Mouse (Mus musculus): ENCODE data around the gene Zhx3.
A peak's percentile ranks its signal among the peaks of the same experiment; 100 is the strongest.

Gene Zhx3

DNA sequence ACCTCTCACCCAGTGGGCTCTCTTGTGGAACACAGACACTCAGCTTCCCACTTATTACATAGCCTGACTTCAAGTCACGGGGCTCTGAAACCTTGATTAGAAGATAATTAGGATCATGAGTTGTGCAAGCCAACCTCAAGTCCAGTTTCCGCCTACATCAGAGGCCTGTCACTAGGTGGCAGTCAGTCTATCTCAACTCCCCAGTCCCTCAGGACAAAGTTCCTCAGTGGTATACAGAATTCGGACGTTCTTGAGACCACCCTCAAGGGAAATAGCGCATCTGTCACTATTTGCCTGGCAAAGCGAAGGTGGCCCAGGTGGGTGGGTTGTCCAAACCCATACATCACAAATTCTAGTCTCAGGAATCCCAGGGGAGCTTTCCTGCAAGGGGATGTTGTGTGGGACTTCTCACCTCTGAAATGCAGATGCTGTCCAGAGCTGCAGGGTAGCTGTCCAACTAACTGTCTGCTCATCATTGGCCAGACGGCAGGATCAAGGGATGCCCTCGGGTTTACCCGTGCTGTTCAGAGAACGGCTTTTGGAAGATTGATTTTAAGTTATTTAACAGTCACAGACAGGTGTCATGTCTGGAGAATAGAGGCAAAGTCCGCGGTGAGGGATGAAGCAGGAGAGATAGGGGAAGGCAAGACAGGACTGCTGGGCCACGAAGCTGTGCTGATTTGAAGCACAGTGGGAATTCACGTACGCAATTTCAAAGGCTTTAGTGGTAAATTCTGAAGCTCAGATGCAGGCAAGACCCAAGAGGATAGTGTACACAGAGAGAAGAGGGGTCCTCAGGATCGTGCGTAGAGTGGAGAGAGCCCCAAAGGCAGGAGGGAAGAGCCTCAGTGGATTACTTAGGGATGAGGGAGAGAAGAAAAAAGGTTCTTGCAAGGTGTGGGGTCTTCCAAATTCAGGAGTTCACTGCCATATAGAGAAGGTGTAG is 142.7 kb downstream of the Zhx3 start:
- DNase-seq (ENCODE audit: low spot score in 2 of 2), result no peak

DNA sequence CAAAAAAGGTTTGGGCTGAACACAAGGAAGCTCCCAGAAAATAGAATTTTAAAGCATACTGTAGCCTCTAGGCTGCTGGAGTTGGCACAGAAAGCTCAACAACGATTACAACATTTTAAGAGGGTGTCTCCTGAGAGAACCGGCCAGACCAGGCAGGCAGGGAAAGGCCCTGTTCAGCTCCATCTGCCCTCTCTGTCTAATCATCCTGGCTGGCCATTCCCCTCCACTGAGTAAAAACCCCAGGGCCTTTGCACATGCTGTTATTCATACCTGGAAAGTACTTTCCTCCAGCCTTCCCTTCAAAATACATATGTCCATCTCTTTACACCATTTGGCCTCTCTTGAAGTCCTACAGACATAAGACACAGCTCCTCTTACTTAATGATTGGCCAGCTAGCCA is 143.4 kb downstream of the Zhx3 start:
- no peak for DNase-seq (ENCODE audit: low spot score in 2 of 2)

DNA sequence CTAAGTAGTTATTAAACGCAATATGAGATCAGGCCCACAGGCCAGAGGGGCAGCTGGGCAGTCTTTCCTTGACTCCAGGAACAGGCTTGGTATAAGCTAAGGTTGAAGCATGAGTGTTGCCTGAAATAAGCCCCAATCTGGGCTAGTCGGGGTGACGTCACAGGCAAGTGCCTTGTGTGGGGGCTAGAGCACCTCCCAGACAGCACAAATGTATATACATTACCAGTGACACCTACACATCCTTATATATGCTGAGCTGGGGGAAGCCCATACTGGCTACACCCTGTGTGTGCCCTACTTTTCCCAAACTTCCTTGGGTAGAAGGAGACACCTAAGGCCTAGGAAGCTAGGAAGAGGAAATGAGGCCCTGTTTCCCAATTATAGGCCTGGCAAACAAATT is 143.8 kb downstream of the Zhx3 start:
- DNase-seq (ENCODE audit: low spot score in 2 of 2), result no peak

DNA sequence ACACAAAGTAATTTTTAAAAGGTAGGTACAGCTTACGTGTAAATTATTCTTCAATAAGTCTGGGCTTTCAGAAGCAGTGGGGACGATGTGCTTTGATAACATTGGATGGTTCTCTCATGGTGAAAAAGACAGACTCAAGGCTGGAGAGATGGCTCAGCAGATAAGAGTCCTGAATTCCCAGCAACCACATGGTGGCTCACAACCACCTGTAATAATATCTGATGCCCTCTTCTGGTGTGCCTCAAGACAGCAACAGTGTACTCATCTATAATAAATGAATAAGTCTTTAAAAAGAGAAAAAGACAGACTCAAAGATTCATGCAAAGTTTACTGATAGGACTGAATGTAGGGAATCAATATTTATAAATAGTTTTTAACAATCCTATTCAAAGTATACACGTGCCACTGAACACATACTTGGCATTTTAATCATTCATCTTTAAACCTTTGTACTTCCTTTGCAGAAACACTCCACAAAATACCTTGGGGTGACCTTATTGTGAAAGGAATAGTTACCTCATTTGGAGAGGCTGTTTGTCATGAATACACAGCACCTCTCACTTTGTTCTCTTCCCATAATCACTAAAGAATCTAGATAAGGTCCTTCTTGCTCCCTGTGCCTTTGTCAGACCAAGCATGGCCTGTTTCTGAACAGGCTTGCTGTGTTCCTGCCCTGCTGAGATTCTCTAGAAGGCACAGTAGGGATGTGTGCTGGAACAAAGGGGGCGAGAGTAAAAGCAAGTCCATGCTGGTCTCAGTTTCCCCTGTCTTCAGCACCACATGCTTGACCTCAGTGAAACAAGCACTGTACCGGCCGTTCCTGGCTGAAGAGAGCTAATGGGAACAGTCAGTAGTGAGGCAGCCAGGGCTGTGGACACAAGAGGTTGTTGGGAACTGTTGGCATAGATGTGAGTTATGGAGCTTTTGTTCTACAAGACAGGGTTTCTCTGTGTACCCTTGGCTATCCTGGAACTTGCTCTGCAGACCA is 146.6 kb downstream of the Zhx3 start:
- DNase-seq (ENCODE audit: low spot score in 2 of 2), result peak in 1 of 2 experiments; percentile 7

GRCm38 (mm10) chr2:160724536-160724935 is 148.3 kb downstream of the Zhx3 start:
- peak; percentile 8 to 43 for DNase-seq (ENCODE audit: low spot score in 2 of 2)

- DNase-seq (ENCODE audit: low spot score in 2 of 2), result peak; percentile 5 to 50
These were observed 149.0 kb downstream of the Zhx3 start for GRCm38 (mm10) chr2:160723613-160724375.

- peak in 1 of 2 experiments; percentile 9 for DNase-seq (ENCODE audit: low spot score in 2 of 2)
These were observed 150.1 kb downstream of the Zhx3 start for GRCm38 (mm10) chr2:160722714-160723113.

- no peak for DNase-seq (ENCODE audit: low spot score in 2 of 2)
These were observed 154.0 kb downstream of the Zhx3 start for GRCm38 (mm10) chr2:160718811-160719210.

DNA sequence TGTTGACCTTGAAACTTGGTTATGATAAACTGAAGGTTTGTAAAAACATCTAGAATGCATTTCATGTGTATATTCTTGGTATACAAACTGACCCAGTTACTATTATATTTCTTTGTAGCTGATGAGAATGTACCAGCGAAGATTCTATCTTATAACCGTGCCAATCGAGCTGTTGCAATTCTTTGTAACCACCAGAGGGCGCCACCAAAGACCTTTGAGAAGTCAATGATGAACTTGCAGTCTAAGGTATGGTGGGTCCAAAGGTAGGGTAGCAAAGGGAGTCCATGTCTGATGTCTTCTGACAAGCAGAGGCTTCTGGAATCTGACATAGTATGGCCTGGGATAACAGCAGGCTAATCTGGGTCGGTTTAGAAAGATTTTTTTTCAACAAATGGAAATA is 155.5 kb downstream of the Zhx3 start:
- DNase-seq (ENCODE audit: low spot score in 2 of 2), result peak; percentile 27 to 76

GRCm38 (mm10) chr2:160715463-160716030 is 157.3 kb downstream of the Zhx3 start:
- DNase-seq (ENCODE audit: low spot score in 2 of 2), result no peak

GRCm38 (mm10) chr2:160707673-160708072 is 165.1 kb downstream of the Zhx3 start:
- DNase-seq (ENCODE audit: low spot score in 2 of 2), result no peak

- DNase-seq (ENCODE audit: low spot score in 2 of 2), result no peak
These were observed 170.0 kb downstream of the Zhx3 start for GRCm38 (mm10) chr2:160702824-160703223.

DNA sequence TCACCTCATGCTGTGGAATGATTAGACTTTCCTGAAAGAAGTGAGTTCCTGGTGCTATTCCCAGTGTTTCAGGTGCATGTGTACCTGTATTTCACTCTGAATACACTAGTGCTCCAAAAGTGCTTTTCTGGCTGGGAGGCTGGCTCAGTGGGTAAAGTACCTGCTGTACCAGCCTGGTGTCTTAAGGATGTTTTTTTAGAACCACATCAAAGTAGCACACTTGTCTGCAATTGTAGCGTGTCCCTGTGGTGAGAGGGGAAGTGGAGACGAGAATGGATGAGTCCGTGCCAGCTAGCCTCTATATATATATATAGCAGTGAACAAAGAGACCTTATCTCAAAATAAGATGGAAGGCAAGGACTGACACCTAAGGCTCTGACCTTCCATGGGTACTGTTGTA is 171.2 kb downstream of the Zhx3 start:
- no peak for DNase-seq (ENCODE audit: low spot score in 2 of 2)

DNA sequence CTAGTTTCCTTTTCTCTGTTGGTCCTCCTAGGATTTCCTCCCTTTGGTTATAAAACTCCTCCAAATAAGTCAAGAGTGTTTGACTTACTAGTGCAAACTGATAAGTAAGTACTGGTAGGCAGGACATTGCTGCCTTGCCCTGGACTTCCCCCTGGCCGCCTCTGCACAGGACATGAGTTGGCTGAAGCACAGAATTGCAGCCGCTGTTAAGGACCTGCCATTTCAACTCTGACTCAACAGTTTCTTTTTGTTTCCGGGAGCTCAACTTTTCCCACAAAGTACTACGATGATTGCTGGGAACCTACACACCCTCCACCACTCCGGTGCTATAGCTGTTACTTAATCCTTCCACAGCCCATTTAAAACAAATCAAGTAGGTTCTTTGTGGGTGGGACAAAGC is 172.5 kb downstream of the Zhx3 start:
- DNase-seq (ENCODE audit: low spot score in 2 of 2), result no peak
